Mouse (Mus musculus) G1E (cell line): ENCODE results near the gene Cd109.

Source experiments
- CTCF ChIP-seq: IDR thresholded peaks from 2 replicates; pipeline ENCODE4 v1.5.1; 2012; ENCODE audit warnings: low read depth, low read length, inconsistent platforms, mixed read lengths
- GATA1 ChIP-seq: IDR thresholded peaks from 2 replicates; pipeline ENCODE4 v1.6.1; 2012; ENCODE audit warnings: borderline replicate concordance, low read length, inconsistent platforms, mixed read lengths
- GATA2 ChIP-seq: IDR thresholded peaks from 2 replicates; pipeline ENCODE4 v1.6.1; 2012; ENCODE audit warnings: low read depth, low read length, inconsistent platforms, borderline replicate concordance
- TAL1 ChIP-seq: conservative IDR thresholded peaks from 2 replicates; pipeline ENCODE4 v1.6.1; 2012; ENCODE audit warnings: low read depth, low read length, inconsistent platforms, mixed read lengths

- 0 out of 2 replicates have a peak, but pooled peaks have one; percentile 45 for TF ChIP-seq CTCF
- TF ChIP-seq GATA1 = no peak
- no peak for TF ChIP-seq TAL1
- TF ChIP-seq GATA2 = no peak
Observed at GRCm38 (mm10) chr9:78646008-78646777, 30.8 kb downstream of the Cd109 start.
